Mouse (Mus musculus) frontal cortex, adult (tissue): ENCODE results near the gene Sdf4.

Experiments used
- ATAC-seq: cut with Nextera tagmentation; 2 replicates; pipeline ENCODE4 v1.9.2; 2017; ENCODE audit warnings: mild to moderate bottlenecking, moderate library complexity, mixed read lengths; ENCODE audit not compliant: low TSS enrichment

The Sdf4 gene

DNA sequence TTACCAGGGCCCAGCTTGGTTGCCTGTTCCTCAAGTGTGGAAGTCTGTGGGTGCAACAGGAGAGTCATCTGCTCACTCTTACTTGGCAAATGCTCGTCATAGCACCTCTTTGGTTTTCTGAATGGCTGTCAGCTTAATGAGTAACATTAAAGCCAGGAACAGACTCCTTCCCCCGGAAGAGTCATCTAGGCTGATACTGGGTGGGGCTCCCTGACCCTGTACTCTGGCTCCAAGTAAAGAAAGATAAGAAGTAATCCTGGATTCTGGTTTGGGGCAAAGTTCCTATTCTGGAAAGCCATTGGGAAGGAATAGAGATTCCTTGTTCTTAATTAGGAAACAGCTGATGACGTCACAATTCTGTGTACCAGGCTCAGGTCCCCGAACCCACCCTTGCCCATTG is 61.5 kb downstream of the Sdf4 start:
- ATAC-seq, result no peak

DNA sequence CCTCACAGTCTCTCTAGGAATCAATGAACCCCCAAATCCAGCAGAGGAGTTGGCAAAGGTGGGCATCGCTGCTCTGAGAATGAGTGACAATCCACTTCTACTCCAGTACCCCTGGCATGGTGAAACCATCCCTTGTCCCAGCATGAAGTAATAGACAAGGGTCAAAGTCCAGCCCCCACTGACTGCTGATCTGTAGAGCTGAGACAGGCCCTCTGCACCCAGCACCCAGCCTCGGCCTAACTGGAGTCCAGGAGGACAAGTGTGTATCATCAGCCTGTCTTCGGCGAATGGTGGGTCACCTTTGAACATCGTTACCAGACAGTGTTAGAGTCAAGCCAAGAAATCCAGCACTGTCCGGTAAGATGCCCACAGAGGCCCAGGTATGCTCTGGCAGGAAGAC is 61.9 kb downstream of the Sdf4 start:
- no peak for ATAC-seq

DNA sequence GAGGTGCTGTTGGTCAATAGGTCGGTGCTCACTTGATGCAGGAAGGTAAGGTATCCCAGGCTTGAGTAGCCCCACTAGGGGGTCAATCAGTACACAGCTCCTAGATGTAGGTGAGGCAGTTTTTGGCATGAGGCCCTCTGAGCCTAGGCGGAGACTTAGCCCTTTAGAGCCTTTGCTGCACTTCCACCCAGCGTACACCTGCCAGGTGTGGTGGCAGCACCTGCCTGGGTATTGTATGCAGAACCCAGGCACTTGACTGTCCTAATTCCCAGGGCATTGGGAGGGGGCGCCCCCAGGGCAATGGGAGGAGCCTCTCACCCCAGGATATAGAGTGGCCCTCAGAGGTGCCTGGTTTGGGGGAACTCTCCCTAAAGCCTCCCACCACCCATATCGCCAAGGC is 62.5 kb downstream of the Sdf4 start:
- no peak for ATAC-seq

DNA sequence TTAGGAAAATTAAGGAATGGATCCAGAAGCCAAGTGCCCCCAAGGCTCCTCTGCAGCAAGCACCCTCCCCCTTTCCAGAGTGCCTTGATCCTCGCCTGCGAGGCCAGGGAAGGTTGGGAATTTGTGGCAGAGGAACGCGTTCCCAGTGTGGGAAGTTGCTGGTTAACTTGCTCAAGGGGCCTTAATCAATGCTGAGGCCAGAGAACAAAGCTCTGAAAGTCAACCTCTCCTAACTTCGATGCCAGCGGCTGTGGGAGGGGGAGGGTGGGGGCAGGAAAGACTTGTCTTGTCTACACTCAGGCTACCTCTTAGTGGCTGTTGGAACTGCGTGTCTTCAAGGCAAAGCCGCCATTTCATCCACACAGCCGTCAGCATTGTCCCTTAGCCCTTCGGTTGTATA is 65.0 kb downstream of the Sdf4 start:
- no peak for ATAC-seq

DNA sequence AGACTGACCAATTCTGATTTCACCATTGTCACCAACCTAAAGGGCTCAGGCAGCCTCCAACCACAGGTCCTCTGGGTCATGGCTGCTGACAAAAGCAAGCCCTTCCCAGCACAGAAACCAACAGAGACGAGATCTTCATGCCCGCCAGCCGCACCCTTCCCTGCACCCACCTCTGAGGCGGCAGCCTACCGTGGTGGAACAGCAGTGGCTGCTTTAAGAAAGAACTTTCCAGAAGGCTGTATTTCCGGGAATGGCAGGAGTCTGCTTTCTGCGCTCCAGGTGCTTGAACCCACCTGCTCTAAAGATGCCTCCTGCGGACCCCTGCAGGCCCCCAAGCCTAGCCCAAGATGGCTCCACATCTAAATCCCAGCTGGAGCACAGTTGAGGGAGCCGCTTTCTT is 66.2 kb downstream of the Sdf4 start:
- ATAC-seq, result no peak

DNA sequence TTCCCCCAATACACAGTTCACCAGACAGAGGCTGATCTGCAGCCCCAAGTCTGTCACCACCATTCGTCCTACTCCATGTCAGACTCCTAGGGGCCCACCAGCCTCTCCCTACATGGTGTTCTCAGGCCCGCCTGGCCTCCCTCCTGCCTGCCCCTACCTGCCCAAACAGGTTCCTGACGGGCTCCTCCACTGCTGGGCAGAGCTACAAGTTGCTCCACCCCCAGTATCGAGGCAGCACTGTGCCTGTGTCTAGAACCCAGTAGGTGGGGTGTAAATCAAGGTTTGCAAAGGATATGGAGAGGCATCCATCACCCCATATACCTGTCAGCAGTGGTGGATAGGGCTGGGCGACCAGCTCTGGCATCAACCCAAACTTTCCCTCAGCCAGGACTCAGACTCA is 66.6 kb downstream of the Sdf4 start, which contains the start of gene Ttll10:
Gene Ttll10, minus strand, starts transcription at position 154 of the 400 bp plus-strand sequence.
- ATAC-seq, result no peak

DNA sequence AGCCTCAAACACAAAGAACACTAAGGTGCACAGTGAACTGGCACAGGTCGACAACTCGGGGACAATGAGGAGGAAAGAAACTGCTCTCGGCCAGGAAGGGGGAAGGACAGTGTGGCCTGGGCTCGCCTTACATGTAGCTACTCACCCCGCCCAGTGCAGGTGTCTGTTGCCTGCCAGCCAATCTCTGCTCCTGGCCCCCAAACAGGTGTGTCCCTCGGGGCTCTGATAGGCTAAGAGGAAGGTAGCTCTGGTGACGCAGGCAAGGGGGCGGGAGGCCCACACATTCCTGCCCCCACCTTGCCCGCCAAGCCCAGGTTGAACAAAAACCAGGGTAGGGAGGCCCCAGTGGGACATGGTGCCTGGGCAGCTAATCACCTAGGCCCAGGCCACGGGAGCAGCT is 67.0 kb downstream of the Sdf4 start:
- ATAC-seq, result no peak
